Mouse (Mus musculus): ENCODE measurements around the gene Olfr799.

Gene Olfr799

GRCm38 (mm10) chr10:129637184-129637583 lies at the start of gene Olfr799:
TSS of gene Olfr799 (plus strand) at chr10:129637484.
- no peak for DNase-seq

GRCm38 (mm10) chr10:129612470-129612869 lies 24.8 kb upstream of the Olfr799 start, which contains the start of gene Olfr796:
TSS of gene Olfr796 (minus strand) at chr10:129612570.
- DNase-seq: no peak

GRCm38 (mm10) chr10:129621724-129622123 lies 15.6 kb upstream of the Olfr799 start:
- DNase-seq: peak; percentile 74

GRCm38 (mm10) chr10:129623251-129623650 lies 14.0 kb upstream of the Olfr799 start:
- DNase-seq: no peak

- DNase-seq: no peak
Observed at GRCm38 (mm10) chr10:129627834-129628233, 9.4 kb upstream of the Olfr799 start, which contains the start of gene Olfr798. TSS of gene Olfr798 (minus strand) at chr10:129627934.

GRCm38 (mm10) chr10:129651763-129652162 lies 14.5 kb downstream of the Olfr799 start:
- no peak for DNase-seq

- DNase-seq: no peak
Observed at GRCm38 (mm10) chr10:129657394-129657793, 20.1 kb downstream of the Olfr799 start, which contains the start of gene Olfr800. TSS of gene Olfr800 (plus strand) at chr10:129657694.

- no peak for DNase-seq
Observed at GRCm38 (mm10) chr10:129673765-129674164, 36.5 kb downstream of the Olfr799 start, which contains the start of gene Olfr801. TSS of gene Olfr801 (minus strand) at chr10:129673865.

- DNase-seq: no peak
Observed at GRCm38 (mm10) chr10:129688069-129688468, 50.8 kb downstream of the Olfr799 start, which contains the start of gene Olfr802. TSS of gene Olfr802 (minus strand) at chr10:129688169.

- no peak for DNase-seq
Observed at GRCm38 (mm10) chr10:129694186-129694585, 56.9 kb downstream of the Olfr799 start, which contains the start of gene Olfr803. TSS of gene Olfr803 (minus strand) at chr10:129694286.
